Mouse (Mus musculus): Measurements from ENCODE around the gene Grid2ip.

- TF ChIP-seq CTCF (IDR thresholded peaks at IDR 0.05; ENCODE audit: insufficient read depth, low read depth, low read length) (no peak), POLR2A (IDR thresholded peaks at IDR 0.05; ENCODE audit: insufficient read depth, low read depth, low read length) (no peak)
Observed at GRCm38 (mm10) chr5:143370416-143371145, 13.4 kb downstream of the Grid2ip start.

All from olfactory bulb, adult 2 months (tissue).